Mouse (Mus musculus): ENCODE measurements around the gene Tbc1d22a. TPM values are rescaled to one million over a fixed set of nuclear protein-coding genes. Genes with fewer than 3 reads are reported as not detected.

The Tbc1d22a gene
- polyA plus RNA-seq, 2 experiments, result 8.7 to 15.5 TPM

GRCm38 (mm10) chr15:86236252-86236651 lies 22.0 kb downstream of the Tbc1d22a start:
- 42% methylated on average over 4 of the region's 4 CpGs for WGBS
- Histone ChIP-seq H3K36me3 (ENCODE audit: control insufficient read depth, insufficient read depth, low read length) (peaks cover 19% of the 10 kb centered on the region), H3K9ac (ENCODE audit: low read depth, low read length, severe bottlenecking) (no peak overlapping the region), H3K27ac (replicated peaks; ENCODE audit: low read depth, low read length) (no peak overlapping the region), H3K9me3 (ENCODE audit: control insufficient read depth, low read length) (no peaks in the 10 kb centered on the region), H3K4me1 (ENCODE audit: control insufficient read depth, insufficient read depth, low read length) (peaks cover 6% of the 10 kb centered on the region; the same call in 1 of the 2 replicates), H3K4me2 (replicated peaks; ENCODE audit: low read depth, low read length, severe bottlenecking) (no peak overlapping the region), H3K27me3 (ENCODE audit: control insufficient read depth, insufficient read depth, low read length) (no peaks in the 10 kb centered on the region), H3K4me3 (replicated peaks; ENCODE audit: low read length) (no peak overlapping the region)
- ATAC-seq (ENCODE audit: low FRiP score, low read depth), result no peak
- peak; percentile 44 for DNase-seq (ENCODE audit: low spot score)
- no peak for TF ChIP-seq POLR2A (IDR thresholded peaks at IDR 0.05; ENCODE audit: borderline replicate concordance, extremely low read depth, insufficient read depth, insufficient read length)

- Histone ChIP-seq H3K27me3 (ENCODE audit: control insufficient read depth, insufficient read depth, low read length) (no peaks in the 10 kb centered on the region), H3K9ac (ENCODE audit: low read depth, low read length, severe bottlenecking) (no peak overlapping the region), H3K4me3 (replicated peaks; ENCODE audit: low read length) (no peak overlapping the region), H3K9me3 (ENCODE audit: control insufficient read depth, low read length) (no peaks in the 10 kb centered on the region), H3K4me2 (replicated peaks; ENCODE audit: low read depth, low read length, severe bottlenecking) (no peak overlapping the region), H3K4me1 (ENCODE audit: control insufficient read depth, insufficient read depth, low read length) (no peaks in the 10 kb centered on the region), H3K27ac (replicated peaks; ENCODE audit: low read depth, low read length) (no peak overlapping the region), H3K36me3 (ENCODE audit: control insufficient read depth, insufficient read depth, low read length) (peaks cover 19% of the 10 kb centered on the region)
- ATAC-seq (ENCODE audit: low FRiP score, low read depth) (no peak), DNase-seq (ENCODE audit: low spot score) (no peak)
- no peak for TF ChIP-seq POLR2A (IDR thresholded peaks at IDR 0.05; ENCODE audit: borderline replicate concordance, extremely low read depth, insufficient read depth, insufficient read length)
- WGBS, result 92% methylated on average over 3 of the region's 3 CpGs
Observed at GRCm38 (mm10) chr15:86238076-86238475, 23.8 kb downstream of the Tbc1d22a start.

- Histone ChIP-seq H3K4me3 (replicated peaks; ENCODE audit: low read length) (no peak overlapping the region), H3K9me3 (ENCODE audit: control insufficient read depth, low read length) (no peaks in the 10 kb centered on the region), H3K4me1 (ENCODE audit: control insufficient read depth, insufficient read depth, low read length) (no peaks in the 10 kb centered on the region), H3K27me3 (ENCODE audit: control insufficient read depth, insufficient read depth, low read length) (no peaks in the 10 kb centered on the region), H3K4me2 (replicated peaks; ENCODE audit: low read depth, low read length, severe bottlenecking) (no peak overlapping the region), H3K27ac (replicated peaks; ENCODE audit: low read depth, low read length) (no peak overlapping the region), H3K36me3 (ENCODE audit: control insufficient read depth, insufficient read depth, low read length) (peaks cover 19% of the 10 kb centered on the region), H3K9ac (ENCODE audit: low read depth, low read length, severe bottlenecking) (no peak overlapping the region)
- 92% methylated on average over 6 of the region's 6 CpGs for WGBS
- ATAC-seq (ENCODE audit: low FRiP score, low read depth) (no peak), DNase-seq (ENCODE audit: low spot score) (no peak)
- TF ChIP-seq POLR2A (IDR thresholded peaks at IDR 0.05; ENCODE audit: borderline replicate concordance, extremely low read depth, insufficient read depth, insufficient read length), result no peak
Observed at GRCm38 (mm10) chr15:86239068-86239467, 24.8 kb downstream of the Tbc1d22a start.

- Histone ChIP-seq H3K4me2 (replicated peaks; ENCODE audit: low read depth, low read length, severe bottlenecking) (no peak overlapping the region), H3K9ac (ENCODE audit: low read depth, low read length, severe bottlenecking) (no peak overlapping the region), H3K27me3 (ENCODE audit: control insufficient read depth, insufficient read depth, low read length) (no peaks in the 10 kb centered on the region), H3K27ac (replicated peaks; ENCODE audit: low read depth, low read length) (no peak overlapping the region), H3K4me3 (replicated peaks; ENCODE audit: low read length) (no peak overlapping the region), H3K9me3 (ENCODE audit: control insufficient read depth, low read length) (no peaks in the 10 kb centered on the region), H3K4me1 (ENCODE audit: control insufficient read depth, insufficient read depth, low read length) (no peaks in the 10 kb centered on the region), H3K36me3 (ENCODE audit: control insufficient read depth, insufficient read depth, low read length) (peaks cover 19% of the 10 kb centered on the region)
- TF ChIP-seq POLR2A (IDR thresholded peaks at IDR 0.05; ENCODE audit: borderline replicate concordance, extremely low read depth, insufficient read depth, insufficient read length), result no peak
- WGBS, result 26% methylated on average over 10 of the region's 10 CpGs
- DNase-seq (ENCODE audit: low spot score), result no peak
- no peak for ATAC-seq (ENCODE audit: low FRiP score, low read depth)
Observed at GRCm38 (mm10) chr15:86239801-86240200, 25.5 kb downstream of the Tbc1d22a start.

GRCm38 (mm10) chr15:86243708-86244107 lies 29.4 kb downstream of the Tbc1d22a start:
- Histone ChIP-seq H3K4me3 (replicated peaks; ENCODE audit: low read length) (no peak overlapping the region), H3K4me1 (ENCODE audit: control insufficient read depth, insufficient read depth, low read length) (no peaks in the 10 kb centered on the region), H3K9me3 (ENCODE audit: control insufficient read depth, low read length) (no peaks in the 10 kb centered on the region), H3K27ac (replicated peaks; ENCODE audit: low read depth, low read length) (no peak overlapping the region), H3K27me3 (ENCODE audit: control insufficient read depth, insufficient read depth, low read length) (no peaks in the 10 kb centered on the region), H3K36me3 (ENCODE audit: control insufficient read depth, insufficient read depth, low read length) (peaks cover 11% of the 10 kb centered on the region; the same call in 1 of the 2 replicates), H3K9ac (ENCODE audit: low read depth, low read length, severe bottlenecking) (no peak overlapping the region), H3K4me2 (replicated peaks; ENCODE audit: low read depth, low read length, severe bottlenecking) (no peak overlapping the region)
- DNase-seq (ENCODE audit: low spot score) (peak; percentile 61), ATAC-seq (ENCODE audit: low FRiP score, low read depth) (no peak)
- no peak for TF ChIP-seq POLR2A (IDR thresholded peaks at IDR 0.05; ENCODE audit: borderline replicate concordance, extremely low read depth, insufficient read depth, insufficient read length)
- 40% methylated on average over 8 of the region's 8 CpGs for WGBS

GRCm38 (mm10) chr15:86244380-86244779 lies 30.1 kb downstream of the Tbc1d22a start:
- Histone ChIP-seq H3K4me1 (ENCODE audit: control insufficient read depth, insufficient read depth, low read length) (no peaks in the 10 kb centered on the region), H3K4me2 (replicated peaks; ENCODE audit: low read depth, low read length, severe bottlenecking) (no peak overlapping the region), H3K9me3 (ENCODE audit: control insufficient read depth, low read length) (no peaks in the 10 kb centered on the region), H3K4me3 (replicated peaks; ENCODE audit: low read length) (no peak overlapping the region), H3K9ac (ENCODE audit: low read depth, low read length, severe bottlenecking) (no peak overlapping the region), H3K36me3 (ENCODE audit: control insufficient read depth, insufficient read depth, low read length) (peaks cover 6% of the 10 kb centered on the region; the same call in 1 of the 2 replicates), H3K27me3 (ENCODE audit: control insufficient read depth, insufficient read depth, low read length) (no peaks in the 10 kb centered on the region), H3K27ac (replicated peaks; ENCODE audit: low read depth, low read length) (no peak overlapping the region)
- no peak for TF ChIP-seq POLR2A (IDR thresholded peaks at IDR 0.05; ENCODE audit: borderline replicate concordance, extremely low read depth, insufficient read depth, insufficient read length)
- WGBS, result 88% methylated on average over 2 of the region's 2 CpGs
- DNase-seq (ENCODE audit: low spot score) (no peak), ATAC-seq (ENCODE audit: low FRiP score, low read depth) (no peak)
